Mouse (Mus musculus) T-cell, adult 66 days (primary cell): Measurements from ENCODE around the gene Olfr930. TPM values are rescaled to one million over a fixed set of nuclear protein-coding genes. Genes with fewer than 3 reads are reported as not detected.

Experiments
- total RNA-seq, 2 experiments: library from RNA; stranded (reverse); gene quantifications; 3 replicates in 1 of 2; 4 replicates in 1 of 2; pipeline ENCODE4 v1.2.4; 2023

The Olfr930 gene
- total RNA-seq, result not detected

GRCm38 (mm10) chr9:38929509-38929908, at the start of gene Olfr930:
Olfr930 (plus strand) TSS chr9:38929809.

GRCm38 (mm10) chr9:38972013-38972412, 42.4 kb downstream of the Olfr930 start, which contains the start of gene Olfr933:
Olfr933 (plus strand) TSS chr9:38972313.

Other genes with a start within 250 kb of the Olfr930 start
- gene Olfr919, start 226.1 kb upstream of the Olfr930 start, total RNA-seq, result not detected
- 10 to 100 TPM in 1 of 2 experiments, 1 to 10 TPM in 1; 8.4 to 11.4 TPM for gene Vwa5a, start 211.5 kb upstream of the Olfr930 start, total RNA-seq
- gene Olfr920, start 177.5 kb upstream of the Olfr930 start, total RNA-seq, result under 1 TPM; 0.09 to 0.15 TPM
- gene Olfr921, start 156.7 kb upstream of the Olfr930 start, total RNA-seq, result not detected
- not detected for gene Olfr922, start 115.2 kb upstream of the Olfr930 start, total RNA-seq
- not detected for gene Olfr923, start 103.3 kb upstream of the Olfr930 start, total RNA-seq
- gene Olfr924, start 85.4 kb upstream of the Olfr930 start, total RNA-seq, result not detected
- not detected for gene Olfr26, start 74.7 kb upstream of the Olfr930 start, total RNA-seq
- not detected for gene Olfr926, start 52.7 kb upstream of the Olfr930 start, total RNA-seq
- gene Olfr933, start 42.5 kb downstream of the Olfr930 start, total RNA-seq, result not detected
- not detected for gene Olfr934, start 58.5 kb downstream of the Olfr930 start, total RNA-seq
- gene Olfr935, start 69.9 kb downstream of the Olfr930 start, total RNA-seq, result not detected
- gene Olfr146, start 93.6 kb downstream of the Olfr930 start, total RNA-seq, result not detected
- not detected for gene Olfr937, start 135.1 kb downstream of the Olfr930 start, total RNA-seq
- not detected for gene Olfr938, start 149.1 kb downstream of the Olfr930 start, total RNA-seq
- not detected for gene Olfr27, start 198.3 kb downstream of the Olfr930 start, total RNA-seq
- gene Olfr943, start 236.5 kb downstream of the Olfr930 start, total RNA-seq, result not detected